Mouse (Mus musculus) forebrain, embryonic 16.5 days (tissue): Measurements from ENCODE around the gene Lpin1. TPM values are rescaled to one million over a fixed set of nuclear protein-coding genes. Genes with fewer than 3 reads are reported as not detected.

ENCODE experiments used
- ATAC-seq: fragments of 200-750 bp; cut with Nextera tagmentation; 2 replicates; pipeline ENCODE4 v1.8.0; 2017; ENCODE audit warnings: mild to moderate bottlenecking, moderate library complexity
- H3K27ac ChIP-seq: fragments of 300-500 bp; sonication (generic); 2 replicates; pipeline ENCODE4 v1.5.1; 2014; ENCODE audit warnings: low read length, control low read depth
- H3K27me3 ChIP-seq: fragments of 300-500 bp; sonication (generic); replicated peaks from 2 replicates; pipeline ENCODE4 v1.6.1; 2014; ENCODE audit warnings: low read length; ENCODE audit not compliant: control insufficient read depth, insufficient read depth
- H3K36me3 ChIP-seq: fragments of 300-500 bp; sonication (generic); 2 replicates; pipeline ENCODE4 v1.6.1; 2014; ENCODE audit not compliant: control insufficient read depth, insufficient read depth
- H3K4me1 ChIP-seq: fragments of 300-500 bp; sonication (generic); replicated peaks from 2 replicates; pipeline ENCODE4 v1.6.1; 2014; ENCODE audit warnings: low read length; ENCODE audit not compliant: control insufficient read depth, insufficient read depth
- H3K4me2 ChIP-seq: fragments of 300-500 bp; sonication (generic); 2 replicates; pipeline ENCODE4 v1.6.1; 2014; ENCODE audit warnings: mild to moderate bottlenecking, low read length, control low read depth
- H3K4me3 ChIP-seq: fragments of 300-500 bp; sonication (generic); replicated peaks from 2 replicates; pipeline ENCODE4 v1.5.1; 2014; ENCODE audit warnings: mild to moderate bottlenecking, low read length, control low read depth
- H3K9ac ChIP-seq: fragments of 300-500 bp; sonication (generic); replicated peaks from 2 replicates; pipeline ENCODE4 v1.6.1; 2014; ENCODE audit warnings: low read depth, low read length, control low read depth
- H3K9me3 ChIP-seq: fragments of 300-500 bp; sonication (generic); 2 replicates; pipeline ENCODE4 v1.6.1; 2016; ENCODE audit warnings: low read length; ENCODE audit not compliant: control insufficient read depth
- WGBS: fragments of 180-500 bp; shearing (Covaris S2); extraction: QIAGEN DNeasy Blood & Tissue Kit; methylation state at CpG from one replicate; pipeline ENCODE4 v1.1.7; 2014; 5-methylcytosine and 5-hydroxymethylcytosine counted together
- polyA plus RNA-seq: library from polyadenylated mRNA; unstranded; fragments of >200 nt; fragmentation: Nextera tagmentation; extraction: Ambion mirVana; gene quantifications from 2 replicates; pipeline ENCODE4 v1.2.1, GENCODE M21; 2015

Gene Lpin1
- polyA plus RNA-seq, 1 experiment from 2014 or later = 19.5 TPM

DNA sequence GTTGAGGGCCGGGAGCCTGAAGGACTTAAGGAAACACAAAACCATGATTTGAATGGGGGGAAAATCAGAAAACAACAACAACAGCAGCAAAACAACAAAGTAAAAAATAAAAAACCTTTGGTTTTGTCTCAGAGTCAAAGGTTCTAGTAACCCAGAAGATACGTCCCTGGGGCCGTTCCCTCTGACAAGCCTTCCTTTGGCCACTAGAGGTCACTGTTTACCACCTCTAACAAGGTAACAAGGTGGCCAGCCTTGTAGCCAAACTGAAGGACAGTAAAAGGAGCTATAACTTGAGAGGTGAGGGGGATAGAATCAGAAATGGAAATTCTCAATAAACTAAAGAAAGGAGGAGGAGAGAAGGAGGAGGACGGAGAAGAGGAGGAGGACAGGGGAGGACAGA, 42.3 kb downstream of the Lpin1 start:
- peak; percentile 73 for ATAC-seq
- WGBS = 36% methylated on average over 4 of the region's 4 CpGs
- Histone ChIP-seq H3K9ac (no peak overlapping the region), H3K4me2 (no peak overlapping the region), H3K27ac (no peak overlapping the region), H3K4me3 (no peak overlapping the region), H3K9me3 (no peaks in the 10 kb centered on the region), H3K4me1 (no peaks in the 10 kb centered on the region), H3K36me3 (peaks cover 15% of the 10 kb centered on the region), H3K27me3 (no peaks in the 10 kb centered on the region)

DNA sequence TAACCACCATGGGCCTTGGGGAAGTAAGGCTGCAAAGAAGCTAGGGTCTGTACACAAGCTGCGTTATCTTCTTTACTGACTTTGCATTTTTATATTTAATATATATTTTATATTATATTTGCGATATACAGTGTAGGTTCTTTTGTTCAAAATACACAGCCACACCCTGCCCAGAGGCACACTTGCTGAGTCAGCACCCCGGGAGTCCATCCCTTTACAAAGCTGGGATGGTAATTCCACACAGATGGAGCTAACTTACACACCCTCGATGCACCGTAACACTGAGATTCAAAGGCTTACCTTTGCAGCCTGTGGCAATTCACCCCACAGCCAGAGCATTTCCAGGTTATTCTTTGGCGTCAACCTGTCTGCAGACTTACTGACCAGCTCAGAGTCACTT, 42.7 kb downstream of the Lpin1 start:
- Histone ChIP-seq H3K4me1 (no peaks in the 10 kb centered on the region), H3K4me3 (no peak overlapping the region), H3K4me2 (no peak overlapping the region), H3K9me3 (no peaks in the 10 kb centered on the region), H3K27me3 (no peaks in the 10 kb centered on the region), H3K36me3 (peaks cover 16% of the 10 kb centered on the region), H3K27ac (no peak overlapping the region), H3K9ac (no peak overlapping the region)
- ATAC-seq = 0 out of 2 replicates have a peak, but pooled peaks have one; percentile 8
- WGBS = 87% methylated on average over 6 of the region's 6 CpGs

DNA sequence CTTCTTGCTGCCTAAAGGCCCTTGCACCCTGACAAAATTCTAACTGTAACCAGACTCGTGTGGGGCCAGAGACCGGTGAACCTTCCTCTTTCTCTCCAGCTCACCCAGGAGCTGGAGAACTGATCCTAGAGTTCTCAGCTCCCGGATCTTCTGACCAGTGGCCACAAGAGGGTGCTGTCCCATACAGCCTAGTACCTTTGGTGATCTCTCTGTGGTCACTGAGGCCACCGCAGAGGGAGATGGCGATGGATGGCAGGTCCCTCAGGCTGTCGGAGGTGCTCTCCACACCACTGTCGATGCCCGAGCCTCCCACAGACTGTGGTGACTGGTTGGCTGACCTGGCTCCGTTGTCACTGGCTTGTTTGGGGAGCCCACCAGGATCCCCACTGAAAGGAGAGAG, 47.3 kb downstream of the Lpin1 start:
- no peaks in the 10 kb centered on the region for H3K27me3 ChIP-seq
- no peaks in the 10 kb centered on the region for H3K4me1 ChIP-seq
- no peaks in the 10 kb centered on the region for H3K9me3 ChIP-seq
- no peak overlapping the region for H3K27ac ChIP-seq
- WGBS = 69% methylated on average over 9 of the region's 9 CpGs
- H3K36me3 ChIP-seq = peaks cover 24% of the 10 kb centered on the region
- H3K4me2 ChIP-seq = no peak overlapping the region
- H3K4me3 ChIP-seq = no peak overlapping the region
- no peak overlapping the region for H3K9ac ChIP-seq
- ATAC-seq = 0 out of 2 replicates have a peak, but pooled peaks have one; percentile 29

DNA sequence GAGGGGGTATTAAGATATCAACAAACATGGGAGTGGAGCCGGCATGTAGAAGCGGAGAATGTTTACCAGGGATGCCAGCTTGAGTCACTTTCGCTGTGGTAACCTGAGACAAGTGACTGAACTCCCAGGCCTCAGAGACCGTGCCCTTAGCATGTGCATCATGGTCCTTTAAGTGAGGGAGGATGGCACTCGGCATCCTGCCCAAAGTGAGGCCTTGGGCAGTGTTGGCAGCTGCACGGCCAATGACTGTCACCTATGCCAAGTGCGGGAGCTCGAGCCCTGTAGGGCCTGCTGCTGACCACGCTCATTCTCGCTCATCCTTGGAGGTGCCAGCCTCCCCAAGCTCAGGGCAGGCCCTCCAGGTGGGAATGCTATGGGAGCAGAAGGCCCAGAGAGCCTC, 48.1 kb downstream of the Lpin1 start:
- Histone ChIP-seq H3K36me3 (peaks cover 28% of the 10 kb centered on the region), H3K9me3 (no peaks in the 10 kb centered on the region), H3K4me3 (no peak overlapping the region), H3K27me3 (no peaks in the 10 kb centered on the region), H3K27ac (no peak overlapping the region), H3K4me1 (peaks cover under 1% of the 10 kb centered on the region), H3K4me2 (no peak overlapping the region), H3K9ac (no peak overlapping the region)
- ATAC-seq = 0 out of 2 replicates have a peak, but pooled peaks have one; percentile 7
- WGBS = 90% methylated on average over 10 of the region's 10 CpGs

DNA sequence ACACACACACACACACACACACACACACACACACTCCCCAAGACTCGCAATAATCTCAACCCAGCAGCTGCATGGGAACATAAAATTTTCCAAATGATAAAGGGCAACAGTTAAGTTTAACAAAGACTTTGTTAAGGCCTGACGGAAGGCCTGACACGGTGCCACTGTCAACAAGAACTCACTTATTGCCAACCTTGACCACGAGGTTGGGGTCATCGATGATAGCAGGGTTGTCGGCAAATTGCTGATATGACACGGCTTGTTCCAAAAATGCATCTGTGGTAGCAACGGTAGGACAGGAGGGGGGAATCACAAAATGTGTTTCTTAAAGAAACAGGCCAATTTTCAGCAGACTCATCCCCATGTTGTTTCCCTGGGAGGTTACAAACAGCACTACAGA, 48.6 kb downstream of the Lpin1 start:
- peaks cover 30% of the 10 kb centered on the region for H3K36me3 ChIP-seq
- H3K9me3 ChIP-seq = no peaks in the 10 kb centered on the region
- H3K4me3 ChIP-seq = no peak overlapping the region
- H3K27me3 ChIP-seq = no peaks in the 10 kb centered on the region
- 86% methylated on average over 8 of the region's 8 CpGs for WGBS
- H3K27ac ChIP-seq = no peak overlapping the region
- peaks cover 5% of the 10 kb centered on the region for H3K4me1 ChIP-seq
- no peak for ATAC-seq
- no peak overlapping the region for H3K9ac ChIP-seq
- no peak overlapping the region for H3K4me2 ChIP-seq

DNA sequence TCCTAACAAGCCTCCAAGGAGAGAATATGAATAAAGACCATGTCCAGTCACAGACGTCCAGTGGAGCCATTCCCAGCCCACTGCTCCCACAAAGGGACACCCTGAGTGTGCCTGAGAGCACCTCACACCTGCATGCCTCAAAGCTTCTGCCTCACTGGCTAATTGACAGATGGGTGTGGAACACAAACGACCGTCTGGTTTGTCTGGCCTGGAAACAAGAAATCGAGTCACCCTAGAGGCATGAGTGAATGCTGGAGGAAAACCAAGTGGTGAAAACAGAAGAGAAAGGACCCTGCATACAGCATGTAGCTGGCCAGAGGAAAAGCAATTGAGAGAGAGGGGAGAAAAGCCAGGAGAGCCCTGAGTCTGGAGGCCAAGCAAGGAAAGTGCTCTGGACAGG, 53.5 kb downstream of the Lpin1 start:
- no peaks in the 10 kb centered on the region for H3K9me3 ChIP-seq
- no peak overlapping the region for H3K9ac ChIP-seq
- H3K27me3 ChIP-seq = no peaks in the 10 kb centered on the region
- 24% methylated on average over 4 of the region's 4 CpGs for WGBS
- peaks cover 30% of the 10 kb centered on the region for H3K36me3 ChIP-seq
- no peak overlapping the region for H3K4me3 ChIP-seq
- H3K4me1 ChIP-seq = peaks cover 14% of the 10 kb centered on the region
- ATAC-seq = peak; percentile 37; the same call in 1 of the 2 replicates
- H3K4me2 ChIP-seq = no peak overlapping the region
- no peak overlapping the region for H3K27ac ChIP-seq

DNA sequence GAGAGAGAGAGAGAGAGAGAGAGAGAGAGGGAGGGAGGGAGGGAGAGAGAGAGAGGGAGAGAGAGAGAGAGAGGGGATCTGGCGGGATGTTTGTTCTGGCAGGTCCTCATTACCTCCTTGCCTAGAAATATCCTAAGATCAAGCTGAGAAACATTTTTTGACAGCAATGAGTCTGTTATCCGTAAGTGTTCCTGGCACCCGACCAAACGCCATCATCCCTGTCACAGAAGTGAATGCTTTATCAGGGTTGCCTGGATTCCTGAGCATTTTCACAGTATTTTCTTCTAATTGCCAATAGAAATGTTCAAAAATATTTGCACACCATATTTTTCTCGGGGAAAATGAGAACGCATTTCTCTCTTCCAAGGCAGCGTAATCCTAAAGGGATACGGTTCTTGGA, 56.6 kb downstream of the Lpin1 start:
- H3K4me2 ChIP-seq = no peak overlapping the region
- peaks cover 34% of the 10 kb centered on the region for H3K4me1 ChIP-seq
- 53% methylated on average over 8 of the region's 8 CpGs for WGBS
- H3K9ac ChIP-seq = no peak overlapping the region
- H3K9me3 ChIP-seq = no peaks in the 10 kb centered on the region
- peak; percentile 27 for ATAC-seq
- peaks cover 17% of the 10 kb centered on the region for H3K36me3 ChIP-seq
- H3K4me3 ChIP-seq = no peak overlapping the region
- H3K27me3 ChIP-seq = no peaks in the 10 kb centered on the region
- H3K27ac ChIP-seq = no peak overlapping the region

DNA sequence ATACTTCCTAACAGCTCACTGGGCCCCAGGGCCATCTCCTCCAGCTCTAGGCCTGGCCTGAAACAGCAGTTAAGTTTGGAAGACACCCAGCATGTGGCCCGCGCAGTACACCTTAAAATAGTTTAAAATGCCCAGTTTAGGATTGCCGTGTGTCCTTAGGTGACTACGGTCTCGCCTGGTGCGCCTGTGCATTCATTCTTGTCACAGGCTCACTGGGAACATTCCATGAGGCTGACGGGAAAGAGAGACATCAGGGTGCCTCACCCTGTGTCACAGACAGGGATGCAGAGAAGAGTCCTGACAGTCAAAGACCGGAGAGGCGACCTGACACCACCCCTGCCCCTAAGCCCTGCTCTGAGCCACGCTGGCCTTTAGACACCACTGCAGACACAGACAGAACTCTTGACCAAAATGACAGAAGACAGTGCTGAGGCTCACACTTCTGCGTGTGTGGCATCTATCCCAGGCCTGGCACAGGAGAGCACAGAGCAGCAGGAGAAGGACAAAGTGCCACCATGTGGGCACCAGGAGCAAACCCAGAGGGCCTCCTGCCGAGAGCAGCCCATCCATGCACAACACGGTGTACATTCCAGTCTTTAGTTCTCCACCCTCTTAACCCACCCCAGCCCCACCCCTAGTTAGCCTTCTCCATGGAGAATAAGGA, 58.5 kb downstream of the Lpin1 start:
- Histone ChIP-seq H3K9me3 (no peaks in the 10 kb centered on the region), H3K27ac (no peak overlapping the region), H3K27me3 (no peaks in the 10 kb centered on the region), H3K4me3 (no peak overlapping the region), H3K4me1 (peaks cover 30% of the 10 kb centered on the region), H3K36me3 (peaks cover 16% of the 10 kb centered on the region), H3K4me2 (no peak overlapping the region), H3K9ac (no peak overlapping the region)
- WGBS = 87% methylated on average over 13 of the region's 13 CpGs
- no peak for ATAC-seq

DNA sequence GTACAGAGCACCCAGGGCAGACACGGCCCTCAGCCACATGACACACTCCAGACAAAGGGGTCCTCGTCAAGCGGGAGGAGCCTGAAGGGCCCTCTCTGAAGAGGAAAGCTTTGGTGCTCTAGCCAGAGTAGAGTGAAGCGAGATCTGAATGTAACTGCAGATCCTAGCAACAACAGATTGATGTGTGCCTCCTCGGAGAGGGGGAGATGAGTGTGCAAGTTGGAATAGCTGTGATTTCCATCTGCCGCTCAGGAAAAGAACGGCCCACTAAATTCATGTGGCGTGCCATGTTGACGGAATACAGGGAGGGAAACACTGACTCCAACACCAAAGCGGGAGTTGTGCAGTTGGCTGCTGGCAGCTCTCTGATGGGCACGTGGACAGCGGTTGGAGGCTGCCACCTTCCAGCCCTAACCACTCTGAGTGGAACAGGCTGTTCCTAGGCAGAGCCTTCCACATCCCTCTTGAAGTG, 59.7 kb downstream of the Lpin1 start:
- WGBS = 24% methylated on average over 12 of the region's 12 CpGs

More for the DNA sequence above, 59.7 kb downstream of the Lpin1 start:
- Histone ChIP-seq H3K4me3 (no peak overlapping the region), H3K9me3 (no peaks in the 10 kb centered on the region), H3K9ac (no peak overlapping the region), H3K27ac (peak overlapping the region; percentile 58), H3K4me2 (peak overlapping the region; percentile 6; the same call in 1 of the 2 replicates), H3K4me1 (peaks cover 28% of the 10 kb centered on the region), H3K36me3 (peaks cover 24% of the 10 kb centered on the region), H3K27me3 (no peaks in the 10 kb centered on the region)
- ATAC-seq = peak; percentile 80
